Mouse (Mus musculus) lung, embryonic 14.5 days (tissue): Measurements from ENCODE around the gene Zfp354a. TPM values are rescaled to one million over a fixed set of nuclear protein-coding genes. Genes with fewer than 3 reads are reported as not detected.
A peak's percentile ranks its signal among the peaks of the same experiment; 100 is the strongest.
"Not testable (repeated sequence)": the region's sequence is repeated elsewhere in the genome, so short reads cannot be mapped to it uniquely, and the experiment has no call there.

Experiments used
- ATAC-seq: fragments of 200-750 bp; cut with Nextera tagmentation; 2 replicates; pipeline ENCODE4 v1.8.0; 2017; ENCODE audit warnings: mild to moderate bottlenecking, moderate TSS enrichment, moderate library complexity; ENCODE audit not compliant: insufficient read depth
- DNase-seq: peaks from one replicate; pipeline ENCODE4 v3.0.0-alpha.2; 2015
- H3K27ac ChIP-seq: fragments of 300-500 bp; sonication (generic); 2 replicates; pipeline ENCODE4 v1.5.1; 2014; ENCODE audit warnings: low read depth, mild to moderate bottlenecking, moderate library complexity
- H3K27me3 ChIP-seq: fragments of 300-500 bp; sonication (generic); 2 replicates; pipeline ENCODE4 v1.6.1; 2014; ENCODE audit warnings: low read length, control low read depth; ENCODE audit not compliant: insufficient read depth
- H3K36me3 ChIP-seq: fragments of 300-500 bp; sonication (generic); 2 replicates; pipeline ENCODE4 v1.6.1; 2014; ENCODE audit warnings: control low read depth; ENCODE audit not compliant: insufficient read depth
- H3K4me1 ChIP-seq: fragments of 300-500 bp; sonication (generic); 2 replicates; pipeline ENCODE4 v1.6.1; 2014; ENCODE audit warnings: antibody characterized with exemption, control low read depth; ENCODE audit not compliant: insufficient read depth
- H3K4me2 ChIP-seq: fragments of 300-500 bp; sonication (generic); 2 replicates; pipeline ENCODE4 v1.6.1; 2014; ENCODE audit warnings: mild to moderate bottlenecking
- H3K4me3 ChIP-seq: fragments of 300-500 bp; sonication (generic); 2 replicates; pipeline ENCODE4 v1.5.1; 2014; ENCODE audit warnings: low read depth, low read length
- H3K9ac ChIP-seq: fragments of 300-500 bp; sonication (generic); 2 replicates; pipeline ENCODE4 v1.6.1; 2014
- H3K9me3 ChIP-seq: fragments of 300-500 bp; sonication (generic); 2 replicates; pipeline ENCODE4 v1.6.1; 2016; ENCODE audit warnings: low read depth, low read length, control low read depth
- CTCF ChIP-seq: IDR thresholded peaks from 2 replicates; pipeline ENCODE4 v1.5.1; 2016; ENCODE audit warnings: antibody characterized with exemption, low read depth
- WGBS: fragments of 180-500 bp; shearing (Covaris S2); extraction: QIAGEN DNeasy Blood & Tissue Kit; methylation state at CpG from one replicate; pipeline ENCODE4 v1.1.7; 2014; 5-methylcytosine and 5-hydroxymethylcytosine counted together
- polyA plus RNA-seq: library from polyadenylated mRNA; unstranded; fragments of >200 nt; fragmentation: Nextera tagmentation; extraction: Ambion mirVana; gene quantifications from 2 replicates; pipeline ENCODE4 v1.2.1, GENCODE M21; 2014

The Zfp354a gene
- polyA plus RNA-seq, 1 experiment from 2014 or later, result 7.8 TPM

- TF ChIP-seq CTCF, result no peak
- Histone ChIP-seq H3K9me3 (no peaks in the 10 kb centered on the region), H3K27me3 (no peaks in the 10 kb centered on the region), H3K9ac (no peak overlapping the region), H3K4me3 (no peak overlapping the region), H3K4me1 (no peaks in the 10 kb centered on the region), H3K4me2 (no peak overlapping the region), H3K36me3 (no peaks in the 10 kb centered on the region), H3K27ac (no peak overlapping the region)
- ATAC-seq, result no peak
- WGBS, result 49% methylated on average over 2 of the region's 2 CpGs
- peak; percentile 52 for DNase-seq
These were observed 23.1 kb upstream of the Zfp354a start for GRCm38 (mm10) chr11:51035951-51036350.

GRCm38 (mm10) chr11:51044776-51045175, 14.3 kb upstream of the Zfp354a start:
- not testable (repeated sequence) for H3K27ac ChIP-seq, H3K36me3 ChIP-seq, H3K4me2 ChIP-seq, DNase-seq, H3K4me1 ChIP-seq, H3K27me3 ChIP-seq, ATAC-seq, H3K9ac ChIP-seq, H3K4me3 ChIP-seq, H3K9me3 ChIP-seq
- 58% methylated on average over 3 of the region's 3 CpGs for WGBS

- not testable (repeated sequence) for H3K4me1 ChIP-seq, H3K4me2 ChIP-seq, H3K9ac ChIP-seq, ATAC-seq, H3K27me3 ChIP-seq, H3K4me3 ChIP-seq, H3K9me3 ChIP-seq, H3K36me3 ChIP-seq, H3K27ac ChIP-seq, DNase-seq
- 59% methylated on average over 3 of the region's 3 CpGs for WGBS
These were observed 11.2 kb upstream of the Zfp354a start, which contains the start of gene Olfr1375 for GRCm38 (mm10) chr11:51047809-51048208. Gene Olfr1375 (plus strand): TSS chr11:51048109.

GRCm38 (mm10) chr11:51051678-51052077, 7.4 kb upstream of the Zfp354a start:
- no peak overlapping the region for H3K4me2 ChIP-seq
- DNase-seq, result no peak
- no peak overlapping the region for H3K27ac ChIP-seq
- H3K36me3 ChIP-seq, result no peaks in the 10 kb centered on the region
- no peak for TF ChIP-seq CTCF
- no peak for ATAC-seq
- WGBS, result 45% methylated on average over 2 of the region's 2 CpGs
- H3K9me3 ChIP-seq, result no peaks in the 10 kb centered on the region
- H3K9ac ChIP-seq, result no peak overlapping the region
- no peaks in the 10 kb centered on the region for H3K4me1 ChIP-seq
- no peak overlapping the region for H3K4me3 ChIP-seq
- H3K27me3 ChIP-seq, result no peaks in the 10 kb centered on the region

GRCm38 (mm10) chr11:51053230-51053629, 5.8 kb upstream of the Zfp354a start:
- peak; percentile 62 for TF ChIP-seq CTCF
- H3K9ac ChIP-seq, result no peak overlapping the region
- no peak overlapping the region for H3K27ac ChIP-seq
- DNase-seq (peak; percentile 47), ATAC-seq (no peak)
- no peak overlapping the region for H3K4me3 ChIP-seq
- no peaks in the 10 kb centered on the region for H3K9me3 ChIP-seq
- no peaks in the 10 kb centered on the region for H3K4me1 ChIP-seq
- H3K36me3 ChIP-seq, result no peaks in the 10 kb centered on the region
- no peaks in the 10 kb centered on the region for H3K27me3 ChIP-seq
- 40% methylated on average over 3 of the region's 3 CpGs for WGBS
- no peak overlapping the region for H3K4me2 ChIP-seq

- H3K9me3 ChIP-seq, result no peaks in the 10 kb centered on the region
- peaks cover 11% of the 10 kb centered on the region; the same call in 1 of the 2 replicates for H3K36me3 ChIP-seq
- no peaks in the 10 kb centered on the region for H3K4me1 ChIP-seq
- no peaks in the 10 kb centered on the region for H3K27me3 ChIP-seq
- TF ChIP-seq CTCF, result no peak
- H3K4me3 ChIP-seq, result peak overlapping the region; percentile 61
- H3K27ac ChIP-seq, result no peak overlapping the region
- ATAC-seq, result peak; percentile 62
- H3K4me2 ChIP-seq, result peak overlapping the region; percentile 83
- H3K9ac ChIP-seq, result peak overlapping the region; percentile 73
- 13% methylated on average over 14 of the region's 14 CpGs for WGBS
- DNase-seq, result no peak
These were observed 583 bp downstream of the Zfp354a start for GRCm38 (mm10) chr11:51059640-51060039.

- no peaks in the 10 kb centered on the region for H3K27me3 ChIP-seq
- H3K9me3 ChIP-seq, result no peaks in the 10 kb centered on the region
- H3K36me3 ChIP-seq, result peaks cover 11% of the 10 kb centered on the region; the same call in 1 of the 2 replicates
- ATAC-seq, result no peak
- 90% methylated on average over 6 of the region's 6 CpGs for WGBS
- H3K4me3 ChIP-seq, result no peak overlapping the region
- H3K4me2 ChIP-seq, result no peak overlapping the region
- DNase-seq, result no peak
- H3K27ac ChIP-seq, result no peak overlapping the region
- TF ChIP-seq CTCF, result no peak
- H3K4me1 ChIP-seq, result no peaks in the 10 kb centered on the region
- no peak overlapping the region for H3K9ac ChIP-seq
These were observed 1.9 kb downstream of the Zfp354a start for GRCm38 (mm10) chr11:51060981-51061380.

- 37% methylated on average over 7 of the region's 7 CpGs for WGBS
- ATAC-seq, result no peak
- no peak overlapping the region for H3K9ac ChIP-seq
- H3K9me3 ChIP-seq, result no peaks in the 10 kb centered on the region
- peak; percentile 73 for DNase-seq
- no peak overlapping the region for H3K4me2 ChIP-seq
- H3K4me1 ChIP-seq, result no peaks in the 10 kb centered on the region
- no peak overlapping the region for H3K27ac ChIP-seq
- H3K4me3 ChIP-seq, result no peak overlapping the region
- no peak for TF ChIP-seq CTCF
- peaks cover 27% of the 10 kb centered on the region for H3K36me3 ChIP-seq
- H3K27me3 ChIP-seq, result no peaks in the 10 kb centered on the region
These were observed 4.2 kb downstream of the Zfp354a start for GRCm38 (mm10) chr11:51063276-51063675.
